16 mouse cellular contexts compared by ENCODE assay signal in the genomic region with DNA sequence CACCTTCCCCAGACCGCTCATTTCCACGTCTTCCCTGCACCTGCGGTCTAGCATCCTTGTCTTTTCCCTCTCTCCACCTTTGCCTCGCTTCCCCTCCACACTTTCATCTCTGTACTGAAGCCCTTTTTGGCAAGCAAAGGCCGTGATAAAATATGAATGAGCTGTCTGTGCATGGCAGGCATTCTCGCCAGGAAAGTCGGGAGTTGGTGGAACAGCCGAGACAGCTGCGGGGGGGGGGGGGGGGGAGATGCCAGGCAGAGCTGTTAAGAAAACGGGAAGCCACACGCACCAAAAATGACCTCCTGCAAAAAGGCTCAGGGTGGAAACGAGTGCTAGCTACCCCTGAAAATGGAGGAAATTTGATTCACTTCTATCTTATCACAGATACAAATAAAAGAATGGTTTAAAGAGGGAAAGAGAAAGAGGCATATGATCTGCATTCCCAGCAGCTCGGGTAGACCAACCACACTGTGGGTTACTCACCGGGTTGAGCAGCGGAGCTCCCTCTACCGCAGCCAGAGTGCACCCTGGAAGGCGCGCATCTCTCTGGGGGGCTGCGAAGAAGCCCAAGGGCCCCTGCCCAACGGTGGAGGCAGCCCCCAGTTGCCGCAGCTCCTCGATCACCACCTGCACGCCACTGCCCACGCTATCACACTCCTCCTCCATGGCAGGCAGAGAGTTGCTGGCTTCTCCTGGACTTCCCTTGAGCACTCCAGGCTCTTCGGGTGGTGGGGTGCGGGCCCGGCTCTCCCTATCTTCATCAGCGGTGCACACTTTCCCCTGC. TPM values are rescaled to one million over a fixed set of nuclear protein-coding genes. Genes with fewer than 3 reads are reported as not detected.
DNase-seq lines count a peak whose midpoint lies in the region; ATAC-seq lines count a peak whose summit lies in the region.
"Had no signal": no experiment of that assay in that cellular context is flagged by ENCODE, and none has a peak within 500 bp of the region (broad histone marks: within the 10 kb centered on the region; RNA-seq: fewer than 3 reads in every experiment).

No protein-coding gene starts in this region.

- H3K27ac ChIP-seq in heart, embryonic 13.5 days (replicated peaks) = peak overlapping the region; percentile 33
- H3K27ac ChIP-seq in forebrain, embryonic 14.5 days (ENCODE audit: low read depth, low read length) = no peak overlapping the region
- H3K27ac ChIP-seq: hindbrain, embryonic 12.5 days; kidney, postnatal 0 days; midbrain, embryonic 10.5 days had no signal

- no peaks in the 10 kb centered on the region for H3K27me3 ChIP-seq in heart, embryonic 13.5 days (replicated peaks)
- no peaks in the 10 kb centered on the region for H3K27me3 ChIP-seq in forebrain, embryonic 14.5 days (replicated peaks; ENCODE audit: control insufficient read depth, insufficient read depth, low read length)
- H3K27me3 ChIP-seq: hindbrain, embryonic 12.5 days had no signal

- H3K4me3 ChIP-seq in heart, embryonic 13.5 days = peak overlapping the region; percentile 38
- no peak overlapping the region for H3K4me3 ChIP-seq in forebrain, embryonic 14.5 days (ENCODE audit: low read depth, low read length)
- H3K4me3 ChIP-seq: hindbrain, embryonic 12.5 days; midbrain, embryonic 10.5 days had no signal

- 45% methylated on average over 27 of the region's 28 CpGs for WGBS in heart, embryonic 13.5 days
- 75% methylated on average over 28 of the region's 28 CpGs for WGBS in forebrain, embryonic 14.5 days

- peaks cover 26% of the 10 kb centered on the region for H3K36me3 ChIP-seq in heart, embryonic 13.5 days
- peaks cover 14% of the 10 kb centered on the region; the same call in 1 of the 2 replicates for H3K36me3 ChIP-seq in forebrain, embryonic 14.5 days (ENCODE audit: control insufficient read depth, insufficient read depth, low read length)

- intact Hi-C loops in left cerebral cortex, postnatal 14 days (cut with DNase I) = no loop called here
- intact Hi-C loops in left cerebral cortex, postnatal 4 days (cut with DNase I) = no loop called here

- ATAC-seq in heart, embryonic 13.5 days (ENCODE audit: extremely low read depth, insufficient number of reproducible peaks, low FRiP score, low TSS enrichment) = no peak
- ATAC-seq in forebrain, embryonic 14.5 days = no peak
- ATAC-seq in monocyte, adult 5-6 weeks (replicated peaks; ENCODE audit: insufficient number of reproducible peaks, low FRiP score, low TSS enrichment, poor library complexity, severe bottlenecking) = no peak
- ATAC-seq in erythroid progenitor cell, adult 5-6 weeks (replicated peaks; ENCODE audit: low FRiP score, poor library complexity, severe bottlenecking) = no peak

- no peak for DNase-seq in heart, adult 18-20 months
- peak; percentile 45 to 59 for DNase-seq in left cerebral cortex, postnatal 14 days (ENCODE audit: low spot score in 2 of 2)
- no peak for DNase-seq in left cerebral cortex, postnatal 4 days
- DNase-seq in Muller cell, postnatal 12 days (ENCODE audit: inconsistent ontology term) = peak; percentile 20
- DNase-seq in forebrain, embryonic 14.5 days (ENCODE audit: low spot score) = peak; percentile 43
- DNase-seq: adrenal gland, postnatal 36 days; cerebellum, adult 18-20 months; embryo, embryonic 11 days; lung, adult 18-20 months; thymus, postnatal 25 days had no signal

- peaks cover 48% of the 10 kb centered on the region for H3K4me1 ChIP-seq in heart, embryonic 13.5 days
- H3K4me1 ChIP-seq in forebrain, embryonic 14.5 days (ENCODE audit: control insufficient read depth, insufficient read depth, low read length) = no peaks in the 10 kb centered on the region

- no peaks in the 10 kb centered on the region for H3K9me3 ChIP-seq in heart, embryonic 13.5 days
- no peaks in the 10 kb centered on the region for H3K9me3 ChIP-seq in forebrain, embryonic 14.5 days (replicated peaks; ENCODE audit: control insufficient read depth, low read length)
- H3K9me3 ChIP-seq: hindbrain, embryonic 12.5 days had no signal

- peak overlapping the region; percentile 64 for H3K9ac ChIP-seq in heart, embryonic 13.5 days
- no peak overlapping the region for H3K9ac ChIP-seq in forebrain, embryonic 14.5 days (ENCODE audit: low read length)
- H3K9ac ChIP-seq: hindbrain, embryonic 12.5 days had no signal

- H3K4me2 ChIP-seq in heart, embryonic 13.5 days = peak overlapping the region; percentile 60
- H3K4me2 ChIP-seq in forebrain, embryonic 14.5 days (ENCODE audit: low read length) = no peak overlapping the region
- H3K4me2 ChIP-seq: hindbrain, embryonic 12.5 days had no signal

RNA-seq across cellular contexts. Expression of a gene that starts 11.0 kb away (rescaled TPM):
- 5.8 and 6.0 TPM in 2 replicates for polyA plus RNA-seq in heart, embryonic 13.5 days (2015; fragmentation: Nextera tagmentation; extraction: Ambion mirVana)
- total RNA-seq in heart, adult 18-20 months (2021) = 1 to 10 TPM; 3.0 to 6.1 TPM
- total RNA-seq in left cerebral cortex, postnatal 14 days (2021) = 1 to 10 TPM; 4.4 to 7.4 TPM
- total RNA-seq in left cerebral cortex, postnatal 4 days (2021) = 1 to 10 TPM; 3.2 to 4.4 TPM
- 6.3 and 8.7 TPM in 2 replicates for polyA plus RNA-seq in forebrain, embryonic 14.5 days (2014; fragmentation: Nextera tagmentation; extraction: Ambion mirVana)
- total RNA-seq in monocyte, adult 5-6 weeks (2017) = 0.21 to 3.2 TPM (median 2.4 TPM) in 3 replicates
- total RNA-seq in erythroid progenitor cell, adult 5-6 weeks (2015; ENCODE audit: low replicate concordance) = 1.3 and 14.1 TPM in 2 replicates
- 2.2 and 4.7 TPM in 2 replicates for total RNA-seq in erythroid progenitor cell, adult 5-6 weeks (2017; ENCODE audit: low replicate concordance)

RNA-seq across cellular contexts. Expression of a gene that starts 17.5 kb away (rescaled TPM):
- polyA plus RNA-seq in heart, embryonic 13.5 days (2015; fragmentation: Nextera tagmentation; extraction: Ambion mirVana) = 28.1 and 29.6 TPM in 2 replicates
- total RNA-seq in heart, adult 18-20 months (2021) = 1 to 10 TPM; 3.7 to 3.9 TPM
- total RNA-seq in left cerebral cortex, postnatal 14 days (2021) = 1 to 10 TPM; 2.7 to 3.1 TPM
- 1 to 10 TPM; 4.2 TPM for total RNA-seq in left cerebral cortex, postnatal 4 days (2021)
- 3.4 and 4.0 TPM in 2 replicates for polyA plus RNA-seq in forebrain, embryonic 14.5 days (2014; fragmentation: Nextera tagmentation; extraction: Ambion mirVana)
- 0.43 to 2.9 TPM (median 0.67 TPM) in 3 replicates for total RNA-seq in monocyte, adult 5-6 weeks (2017)
- total RNA-seq in erythroid progenitor cell, adult 5-6 weeks (2015; ENCODE audit: low replicate concordance) = 2.5 TPM in 1 of 2 replicates, not detected in the other
- not detected in 2 replicates for total RNA-seq in erythroid progenitor cell, adult 5-6 weeks (2017; ENCODE audit: low replicate concordance)

RNA-seq across cellular contexts. Expression of a gene that starts 23.0 kb away (rescaled TPM):
- 323 and 363 TPM in 2 replicates for polyA plus RNA-seq in heart, embryonic 13.5 days (2015; fragmentation: Nextera tagmentation; extraction: Ambion mirVana)
- 100 to 1,000 TPM; 173 to 201 TPM for total RNA-seq in heart, adult 18-20 months (2021)
- 100 to 1,000 TPM; 185 to 188 TPM for total RNA-seq in left cerebral cortex, postnatal 14 days (2021)
- total RNA-seq in left cerebral cortex, postnatal 4 days (2021) = 100 to 1,000 TPM; 182 to 197 TPM
- 506 and 542 TPM in 2 replicates for polyA plus RNA-seq in forebrain, embryonic 14.5 days (2014; fragmentation: Nextera tagmentation; extraction: Ambion mirVana)
- total RNA-seq in monocyte, adult 5-6 weeks (2017) = 30.4 to 56.5 TPM (median 43.4 TPM) in 3 replicates
- 44.9 and 56.2 TPM in 2 replicates for total RNA-seq in erythroid progenitor cell, adult 5-6 weeks (2015; ENCODE audit: low replicate concordance)
- 8.7 and 14.7 TPM in 2 replicates for total RNA-seq in erythroid progenitor cell, adult 5-6 weeks (2017; ENCODE audit: low replicate concordance)

RNA-seq across cellular contexts. Expression of a gene that starts 26.4 kb away (rescaled TPM):
- 0.23 and 0.68 TPM in 2 replicates for polyA plus RNA-seq in heart, embryonic 13.5 days (2015; fragmentation: Nextera tagmentation; extraction: Ambion mirVana)
- total RNA-seq in heart, adult 18-20 months (2021) = not detected
- under 1 TPM in 1 of 2 experiments, not detected in 1; 0.30 TPM for total RNA-seq in left cerebral cortex, postnatal 14 days (2021)
- not detected for total RNA-seq in left cerebral cortex, postnatal 4 days (2021)
- not detected in 2 replicates for polyA plus RNA-seq in forebrain, embryonic 14.5 days (2014; fragmentation: Nextera tagmentation; extraction: Ambion mirVana)
- total RNA-seq in monocyte, adult 5-6 weeks (2017) = not detected in 3 replicates
- total RNA-seq in erythroid progenitor cell, adult 5-6 weeks (2015; ENCODE audit: low replicate concordance) = not detected in 2 replicates
- total RNA-seq in erythroid progenitor cell, adult 5-6 weeks (2017; ENCODE audit: low replicate concordance) = not detected in 2 replicates
- total RNA-seq: adrenal gland, postnatal 36 days had no signal
- polyA plus RNA-seq: hindbrain, embryonic 12.5 days; kidney, postnatal 0 days had no signal

RNA-seq across cellular contexts. Expression of a gene that starts 40.4 kb away (rescaled TPM):
- polyA plus RNA-seq in heart, embryonic 13.5 days (2015; fragmentation: Nextera tagmentation; extraction: Ambion mirVana) = 42.0 and 43.5 TPM in 2 replicates
- 1 to 10 TPM; 2.6 to 2.8 TPM for total RNA-seq in heart, adult 18-20 months (2021)
- total RNA-seq in left cerebral cortex, postnatal 14 days (2021) = 1 to 10 TPM; 2.4 to 4.9 TPM
- 1 to 10 TPM; 8.1 to 9.1 TPM for total RNA-seq in left cerebral cortex, postnatal 4 days (2021)
- polyA plus RNA-seq in forebrain, embryonic 14.5 days (2014; fragmentation: Nextera tagmentation; extraction: Ambion mirVana) = 24.9 and 27.3 TPM in 2 replicates
- total RNA-seq in monocyte, adult 5-6 weeks (2017) = 22.6 to 36.0 TPM (median 32.4 TPM) in 3 replicates
- total RNA-seq in erythroid progenitor cell, adult 5-6 weeks (2015; ENCODE audit: low replicate concordance) = 63.4 and 91.4 TPM in 2 replicates
- total RNA-seq in erythroid progenitor cell, adult 5-6 weeks (2017; ENCODE audit: low replicate concordance) = 43.3 and 75.6 TPM in 2 replicates

Comparison
In these comparisons a context has a peak if more than half of its experiments do, and no peak if none do; other contexts are left out.
1. DNase-seq: peak in left cerebral cortex, postnatal 14 days (2 of 2), Muller cell, postnatal 12 days (single experiment) and forebrain, embryonic 14.5 days (single experiment); none in heart, adult 18-20 months (0 of 2) and left cerebral cortex, postnatal 4 days (single experiment).